Mouse (Mus musculus): ENCODE measurements around the gene Bicdl2.

DNA sequence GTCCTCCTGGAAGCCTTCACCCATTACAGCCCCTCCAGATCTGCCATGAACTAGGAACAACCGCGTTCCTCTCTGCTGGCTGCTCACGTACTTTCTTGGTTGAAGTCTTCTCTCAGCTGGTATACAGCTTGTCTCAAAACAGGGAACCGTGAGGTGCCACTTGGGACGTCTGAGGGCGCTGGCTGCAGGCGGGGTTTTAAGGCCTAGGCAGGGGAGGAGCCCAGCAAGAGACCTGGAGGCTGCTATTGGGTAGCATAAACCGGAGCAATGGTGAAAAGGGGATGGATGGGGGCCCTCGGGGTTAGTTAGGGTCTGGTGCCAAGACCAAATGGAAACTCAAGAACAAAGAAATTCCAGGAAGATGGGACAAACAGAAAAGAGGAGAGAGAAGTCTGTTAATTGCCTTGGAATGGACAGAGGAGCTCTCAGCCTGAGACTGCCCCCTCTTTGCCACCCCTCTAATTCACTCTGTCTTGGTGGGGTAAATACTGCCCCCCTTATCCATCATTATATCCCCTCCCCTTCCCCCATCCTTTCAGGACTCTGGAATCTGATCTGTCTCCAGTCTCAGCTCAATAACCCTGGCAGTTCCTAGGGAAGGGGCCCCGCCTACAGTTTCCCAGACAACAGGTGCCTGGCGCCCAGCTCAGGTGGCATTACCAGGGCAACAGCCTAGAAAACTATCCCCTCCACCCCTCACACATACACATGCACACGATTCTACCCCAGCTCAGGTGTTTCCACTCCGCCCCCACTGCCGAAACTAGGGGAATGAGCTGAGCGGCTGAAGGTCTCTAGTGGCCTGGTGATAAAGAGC, 23.8 kb downstream of the Bicdl2 start, which contains the start of gene Cldn9:
- TF ChIP-seq POLR2A (IDR thresholded peaks at IDR 0.05; ENCODE audit: low read depth, low read length) (no peak), CTCF (IDR thresholded peaks at IDR 0.05; ENCODE audit: extremely low read depth, insufficient read depth, insufficient read length, insufficient replicate concordance) (no peak)
